Mouse (Mus musculus): Measurements from ENCODE around the gene Noc4l. TPM values are rescaled to one million over a fixed set of nuclear protein-coding genes. Genes with fewer than 3 reads are reported as not detected.

The Noc4l gene
- total and polyA plus RNA-seq, 2 experiments from 2014 or later, result 43.9 to 48.7 TPM

DNA sequence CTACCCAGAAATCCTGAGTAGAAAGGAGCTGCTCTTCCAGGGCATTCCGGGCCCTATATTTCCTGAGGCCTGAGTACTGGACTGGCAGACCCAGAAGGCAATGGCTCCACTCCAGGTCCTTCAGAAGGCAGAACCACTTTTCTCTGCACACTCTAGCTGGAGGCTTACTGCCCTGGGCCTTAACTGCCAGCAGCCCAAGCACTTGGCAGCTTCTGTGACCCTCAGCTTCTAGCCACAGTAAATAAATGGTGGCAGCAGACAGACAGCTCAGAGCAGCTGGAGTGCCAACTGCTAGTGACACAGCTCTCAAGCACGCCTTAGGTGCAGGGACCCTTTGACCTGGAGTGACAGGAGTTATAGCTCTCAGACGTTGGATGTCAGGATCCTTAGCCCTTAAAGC lies 45.5 kb downstream of the Noc4l start:
- WGBS, result 77% methylated on average over 3 of the region's 3 CpGs
- H3K36me3 ChIP-seq (ENCODE audit: insufficient read depth, low read length), result peaks cover 9% of the 10 kb centered on the region; the same call in 1 of the 2 replicates
- peak; percentile 36 for DNase-seq (ENCODE audit: low spot score)

DNA sequence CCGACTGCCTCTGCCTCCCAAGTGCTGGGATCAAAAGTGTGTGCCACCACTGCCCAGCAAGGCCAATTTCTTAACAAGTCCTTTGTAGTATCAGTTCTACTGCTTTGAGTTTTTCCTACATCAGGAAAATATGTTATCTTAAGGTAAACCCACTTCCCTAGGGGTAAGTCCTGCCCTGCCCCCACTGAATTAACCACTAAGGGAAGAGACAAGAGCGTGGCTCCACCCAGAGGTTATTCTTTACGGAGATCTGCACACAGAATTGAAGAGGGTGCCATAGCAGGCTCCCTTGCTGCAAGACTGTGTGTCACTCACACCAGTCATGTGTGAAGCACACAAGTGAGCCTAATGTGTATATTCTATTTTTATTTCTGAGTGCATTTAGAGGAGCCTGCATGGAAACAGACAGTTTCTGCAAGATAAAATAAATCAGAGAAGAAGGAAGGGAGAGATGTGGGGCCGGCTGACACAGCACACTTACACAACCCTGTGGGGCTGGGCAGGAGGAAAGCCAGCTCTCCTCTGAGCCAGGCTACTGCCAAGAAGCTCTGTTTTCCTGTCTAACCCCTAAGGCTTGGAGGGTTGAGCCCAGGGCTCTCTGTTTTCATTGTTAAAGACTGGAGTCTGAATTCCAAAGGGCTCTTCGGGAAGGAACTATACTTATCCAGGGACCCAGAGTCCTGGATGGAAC lies 47.5 kb downstream of the Noc4l start:
- DNase-seq (ENCODE audit: low spot score) (no peak), ATAC-seq (ENCODE audit: low FRiP score) (no peak)
- Histone ChIP-seq H3K9ac (replicated peaks; ENCODE audit: low read length, poor library complexity, severe bottlenecking) (no peak overlapping the region), H3K9me3 (ENCODE audit: low read length) (no peaks in the 10 kb centered on the region), H3K36me3 (ENCODE audit: insufficient read depth, low read length) (peaks cover 9% of the 10 kb centered on the region; the same call in 1 of the 2 replicates), H3K4me1 (ENCODE audit: insufficient read depth, low read length) (no peaks in the 10 kb centered on the region), H3K4me3 (ENCODE audit: low read depth, low read length) (no peak overlapping the region), H3K27ac (ENCODE audit: low read depth, low read length) (no peak overlapping the region), H3K27me3 (ENCODE audit: insufficient read depth, low read length) (no peaks in the 10 kb centered on the region), H3K4me2 (ENCODE audit: low read depth, low read length, poor library complexity, severe bottlenecking) (no peak overlapping the region)
- WGBS, result 61% methylated on average over 5 of the region's 5 CpGs
- 0 out of 2 replicates have a peak, but pooled peaks have one; percentile 15 for TF ChIP-seq CTCF (IDR thresholded peaks at IDR 0.05)

More for the DNA sequence above, 45.5 kb downstream of the Noc4l start:
- no peak for ATAC-seq (ENCODE audit: low FRiP score)
- Histone ChIP-seq H3K27me3 (ENCODE audit: insufficient read depth, low read length) (no peaks in the 10 kb centered on the region), H3K4me2 (ENCODE audit: low read depth, low read length, poor library complexity, severe bottlenecking) (no peak overlapping the region), H3K27ac (ENCODE audit: low read depth, low read length) (no peak overlapping the region), H3K4me3 (ENCODE audit: low read depth, low read length) (no peak overlapping the region), H3K9ac (replicated peaks; ENCODE audit: low read length, poor library complexity, severe bottlenecking) (no peak overlapping the region), H3K9me3 (ENCODE audit: low read length) (no peaks in the 10 kb centered on the region), H3K4me1 (ENCODE audit: insufficient read depth, low read length) (no peaks in the 10 kb centered on the region)
- no peak for TF ChIP-seq CTCF (IDR thresholded peaks at IDR 0.05)

- no peak overlapping the region for H3K4me3 ChIP-seq (ENCODE audit: low read depth, low read length)
- no peak for ATAC-seq (ENCODE audit: low FRiP score)
- H3K36me3 ChIP-seq (ENCODE audit: insufficient read depth, low read length), result peaks cover 7% of the 10 kb centered on the region
- H3K9ac ChIP-seq (replicated peaks; ENCODE audit: low read length, poor library complexity, severe bottlenecking), result no peak overlapping the region
- H3K27me3 ChIP-seq (ENCODE audit: insufficient read depth, low read length), result no peaks in the 10 kb centered on the region
- no peaks in the 10 kb centered on the region for H3K4me1 ChIP-seq (ENCODE audit: insufficient read depth, low read length)
- DNase-seq (ENCODE audit: low spot score), result no peak
- no peak overlapping the region for H3K4me2 ChIP-seq (ENCODE audit: low read depth, low read length, poor library complexity, severe bottlenecking)
- no peak overlapping the region for H3K27ac ChIP-seq (ENCODE audit: low read depth, low read length)
- 89% methylated on average over 2 of the region's 2 CpGs for WGBS
- H3K9me3 ChIP-seq (ENCODE audit: low read length), result no peaks in the 10 kb centered on the region
- TF ChIP-seq CTCF (IDR thresholded peaks at IDR 0.05), result no peak
Measured at GRCm38 (mm10) chr5:110604311-110604710, 48.9 kb downstream of the Noc4l start.

DNA sequence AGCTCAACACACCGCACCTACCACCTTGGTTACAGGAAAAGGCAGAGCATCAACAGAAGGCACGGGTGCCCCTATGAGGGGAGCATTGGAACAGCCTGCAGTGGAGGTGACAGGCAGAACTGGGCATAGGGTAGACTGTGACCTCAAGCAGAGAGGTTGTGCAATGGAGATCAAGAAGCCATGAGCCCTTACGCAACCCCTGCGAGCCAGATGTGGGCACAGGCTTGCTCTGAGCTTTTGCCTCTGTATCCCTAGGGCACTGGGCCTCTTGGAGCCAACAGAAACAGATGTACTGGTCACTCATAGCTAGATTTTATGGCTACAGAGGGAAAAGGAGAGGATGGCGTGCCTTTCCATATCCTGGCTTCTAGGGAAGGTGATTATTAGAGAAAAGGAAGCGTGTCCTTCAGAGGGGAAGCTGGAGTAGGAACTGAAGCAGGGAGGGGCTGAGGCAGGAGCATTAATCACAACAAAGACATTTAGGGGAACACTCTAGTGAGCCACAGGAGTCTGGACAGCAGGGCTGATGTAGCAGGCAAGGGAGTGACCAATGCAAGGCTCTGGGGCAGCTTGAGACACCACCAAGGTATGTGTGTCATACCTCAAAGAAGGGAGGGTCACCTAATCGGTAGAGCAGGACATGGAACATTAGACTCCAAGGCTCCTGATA lies 50.1 kb downstream of the Noc4l start:
- Histone ChIP-seq H3K4me3 (ENCODE audit: low read depth, low read length) (no peak overlapping the region), H3K4me1 (ENCODE audit: insufficient read depth, low read length) (no peaks in the 10 kb centered on the region), H3K9ac (replicated peaks; ENCODE audit: low read length, poor library complexity, severe bottlenecking) (no peak overlapping the region), H3K4me2 (ENCODE audit: low read depth, low read length, poor library complexity, severe bottlenecking) (no peak overlapping the region), H3K36me3 (ENCODE audit: insufficient read depth, low read length) (peaks cover 7% of the 10 kb centered on the region), H3K27me3 (ENCODE audit: insufficient read depth, low read length) (no peaks in the 10 kb centered on the region), H3K9me3 (ENCODE audit: low read length) (no peaks in the 10 kb centered on the region), H3K27ac (ENCODE audit: low read depth, low read length) (no peak overlapping the region)
- WGBS, result 87% methylated on average over 7 of the region's 7 CpGs
- ATAC-seq (ENCODE audit: low FRiP score), result no peak
- DNase-seq (ENCODE audit: low spot score), result no peak
- TF ChIP-seq CTCF (IDR thresholded peaks at IDR 0.05), result no peak

Small RNAs within 50 kb of the gene (microRNA-seq; reads per million reads assigned to microRNA genes)
- 4.0 reads per million, percentile 6 among the genes with 10 or more reads in this experiment for gene Mir7026 (ENCODE audit: borderline number of aligned reads)

Other genes with a start within 250 kb of the Noc4l start
- gene Fbrsl1, start 204.9 kb downstream of the Noc4l start, total RNA-seq (2014; rRNA removed), result 32.8 and 36.2 TPM in 2 replicates
- gene Fbrsl1, start 204.9 kb downstream of the Noc4l start, polyA plus RNA-seq (2015; fragmentation: Nextera tagmentation; extraction: Ambion mirVana), result 14.7 and 20.3 TPM in 2 replicates
- gene Galnt9, start 109.1 kb downstream of the Noc4l start, total RNA-seq (2014; rRNA removed), result 29.7 and 34.0 TPM in 2 replicates
- gene Galnt9, start 109.1 kb downstream of the Noc4l start, polyA plus RNA-seq (2015; fragmentation: Nextera tagmentation; extraction: Ambion mirVana), result 21.4 and 23.1 TPM in 2 replicates
- gene Ddx51, start within 50 bp of the Noc4l start, total RNA-seq (2014; rRNA removed), result 5.8 and 7.7 TPM in 2 replicates
- 10.5 and 11.0 TPM in 2 replicates for gene Ddx51, start within 50 bp of the Noc4l start, polyA plus RNA-seq (2015; fragmentation: Nextera tagmentation; extraction: Ambion mirVana)
- 67.2 and 72.1 TPM in 2 replicates for gene Ep400, start 117.3 kb upstream of the Noc4l start, total RNA-seq (2014; rRNA removed)
- gene Ep400, start 117.3 kb upstream of the Noc4l start, polyA plus RNA-seq (2015; fragmentation: Nextera tagmentation; extraction: Ambion mirVana), result 27.7 and 38.5 TPM in 2 replicates
- 10.4 and 11.6 TPM in 2 replicates for gene Pus1, start 127.2 kb upstream of the Noc4l start, total RNA-seq (2014; rRNA removed)
- 16.3 and 17.5 TPM in 2 replicates for gene Pus1, start 127.2 kb upstream of the Noc4l start, polyA plus RNA-seq (2015; fragmentation: Nextera tagmentation; extraction: Ambion mirVana)
- gene Ulk1, start 156.7 kb upstream of the Noc4l start, total RNA-seq (2014; rRNA removed), result 69.8 and 75.4 TPM in 2 replicates
- gene Ulk1, start 156.7 kb upstream of the Noc4l start, polyA plus RNA-seq (2015; fragmentation: Nextera tagmentation; extraction: Ambion mirVana), result 17.8 and 21.1 TPM in 2 replicates
- gene Hscb, start 186.4 kb upstream of the Noc4l start, total RNA-seq (2014; rRNA removed), result 9.6 and 13.4 TPM in 2 replicates
- 9.2 and 9.8 TPM in 2 replicates for gene Hscb, start 186.4 kb upstream of the Noc4l start, polyA plus RNA-seq (2015; fragmentation: Nextera tagmentation; extraction: Ambion mirVana)
- 3.2 and 27.2 TPM in 2 replicates for gene Chek2, start 186.6 kb upstream of the Noc4l start, total RNA-seq (2014; rRNA removed)
- gene Chek2, start 186.6 kb upstream of the Noc4l start, polyA plus RNA-seq (2015; fragmentation: Nextera tagmentation; extraction: Ambion mirVana), result 1.9 and 2.6 TPM in 2 replicates
- gene Ttc28, start 226.4 kb upstream of the Noc4l start, total RNA-seq (2014; rRNA removed), result 45.2 and 53.1 TPM in 2 replicates
- gene Ttc28, start 226.4 kb upstream of the Noc4l start, polyA plus RNA-seq (2015; fragmentation: Nextera tagmentation; extraction: Ambion mirVana), result 8.9 and 10.6 TPM in 2 replicates

Data from midbrain, postnatal 0 days (tissue).